Comparison of ENCODE assay signal across 8 mouse cellular contexts in genomic region chr1:181379664-181380063, GRCm38 (mm10). TPM values are rescaled to one million over a fixed set of nuclear protein-coding genes. Genes with fewer than 3 reads are reported as not detected.
DNase-seq lines count a peak whose midpoint lies in the region; ATAC-seq lines count a peak whose summit lies in the region.

No protein-coding gene starts in this region.

- H3K4me1 ChIP-seq in neural tube, embryonic 15.5 days = 0 out of 2 replicates have a peak, but pooled peaks cover 3% of the 10 kb centered on the region
- no peaks in the 10 kb centered on the region for H3K4me1 ChIP-seq in hindbrain, embryonic 12.5 days
- peaks cover 8% of the 10 kb centered on the region for H3K4me1 ChIP-seq in liver, embryonic 16.5 days (ENCODE audit: control insufficient read depth, low read depth, low read length)
- peaks cover 18% of the 10 kb centered on the region for H3K4me1 ChIP-seq in neural tube, embryonic 13.5 days (replicated peaks)

- ATAC-seq in neural tube, embryonic 15.5 days (ENCODE audit: low FRiP score) = no peak
- peak; percentile 18; the same call in 1 of the 2 replicates for ATAC-seq in hindbrain, embryonic 12.5 days (ENCODE audit: low FRiP score)
- ATAC-seq in liver, embryonic 16.5 days (ENCODE audit: low read depth) = peak; percentile 45; the same call in 1 of the 2 replicates
- peak; percentile 41; the same call in 1 of the 2 replicates for ATAC-seq in neural tube, embryonic 13.5 days (ENCODE audit: low read depth)

- peak; percentile 72 for DNase-seq in neural tube, embryonic 10.5 days (ENCODE audit: extremely low spot score, low spot score)
- DNase-seq in adrenal gland, adult 18-20 months (ENCODE audit: low spot score in 2 of 2) = peak; percentile 50 to 59
- DNase-seq in embryo, embryonic 11 days = peak; percentile 65
- DNase-seq in yolk sac, embryonic 10.5 days (ENCODE audit: low spot score) = peak; percentile 38

- H3K27me3 ChIP-seq in neural tube, embryonic 15.5 days (replicated peaks) = no peaks in the 10 kb centered on the region
- H3K27me3 ChIP-seq in hindbrain, embryonic 12.5 days = no peaks in the 10 kb centered on the region
- peaks cover 5% of the 10 kb centered on the region for H3K27me3 ChIP-seq in liver, embryonic 16.5 days (ENCODE audit: control insufficient read depth, insufficient read depth, low read depth, low read length)
- H3K27me3 ChIP-seq in neural tube, embryonic 13.5 days = no peaks in the 10 kb centered on the region

- WGBS in neural tube, embryonic 15.5 days = 22% methylated on average over 8 of the region's 8 CpGs
- WGBS in hindbrain, embryonic 12.5 days = 24% methylated on average over 8 of the region's 8 CpGs
- 20% methylated on average over 8 of the region's 8 CpGs for WGBS in liver, embryonic 16.5 days (ENCODE audit: insufficient replicate concordance)
- 24% methylated on average over 8 of the region's 8 CpGs for WGBS in neural tube, embryonic 13.5 days

- H3K4me3 ChIP-seq in neural tube, embryonic 15.5 days (replicated peaks) = no peak overlapping the region
- H3K4me3 ChIP-seq in hindbrain, embryonic 12.5 days = no peak overlapping the region
- no peak overlapping the region for H3K4me3 ChIP-seq in liver, embryonic 16.5 days (ENCODE audit: low read depth, low read length)
- no peak overlapping the region for H3K4me3 ChIP-seq in neural tube, embryonic 13.5 days

- H3K9me3 ChIP-seq in neural tube, embryonic 15.5 days (replicated peaks) = no peaks in the 10 kb centered on the region
- H3K9me3 ChIP-seq in hindbrain, embryonic 12.5 days (replicated peaks) = no peaks in the 10 kb centered on the region
- no peaks in the 10 kb centered on the region for H3K9me3 ChIP-seq in liver, embryonic 16.5 days (replicated peaks; ENCODE audit: control insufficient read depth, low read length)
- H3K9me3 ChIP-seq in neural tube, embryonic 13.5 days = no peaks in the 10 kb centered on the region

- no peak overlapping the region for H3K4me2 ChIP-seq in neural tube, embryonic 15.5 days
- H3K4me2 ChIP-seq in hindbrain, embryonic 12.5 days (replicated peaks) = no peak overlapping the region
- H3K4me2 ChIP-seq in liver, embryonic 16.5 days (ENCODE audit: low read depth, low read length) = no peak overlapping the region
- no peak overlapping the region for H3K4me2 ChIP-seq in neural tube, embryonic 13.5 days

- H3K27ac ChIP-seq in neural tube, embryonic 15.5 days (replicated peaks) = no peak overlapping the region
- H3K27ac ChIP-seq in hindbrain, embryonic 12.5 days = no peak overlapping the region
- no peak overlapping the region for H3K27ac ChIP-seq in liver, embryonic 16.5 days (ENCODE audit: low read length)
- no peak overlapping the region for H3K27ac ChIP-seq in neural tube, embryonic 13.5 days (replicated peaks)

- H3K36me3 ChIP-seq in neural tube, embryonic 15.5 days = no peaks in the 10 kb centered on the region
- no peaks in the 10 kb centered on the region for H3K36me3 ChIP-seq in hindbrain, embryonic 12.5 days
- H3K36me3 ChIP-seq in liver, embryonic 16.5 days (ENCODE audit: control insufficient read depth, insufficient read depth) = no peaks in the 10 kb centered on the region
- H3K36me3 ChIP-seq in neural tube, embryonic 13.5 days = no peaks in the 10 kb centered on the region

- no peak overlapping the region for H3K9ac ChIP-seq in neural tube, embryonic 15.5 days (replicated peaks)
- H3K9ac ChIP-seq in hindbrain, embryonic 12.5 days = no peak overlapping the region
- no peak overlapping the region for H3K9ac ChIP-seq in liver, embryonic 16.5 days (ENCODE audit: low read depth, low read length)
- no peak overlapping the region for H3K9ac ChIP-seq in neural tube, embryonic 13.5 days

RNA-seq across cellular contexts. Expression of gene Cnih3, which starts 27.2 kb away (rescaled TPM):
- polyA plus RNA-seq in neural tube, embryonic 15.5 days (2015; fragmentation: Nextera tagmentation; extraction: Ambion mirVana) = 15.8 and 20.2 TPM in 2 replicates
- total RNA-seq in adrenal gland, adult 18-20 months (2021) = not detected
- polyA plus RNA-seq in hindbrain, embryonic 12.5 days (2016; fragmentation: Nextera tagmentation; extraction: Ambion mirVana) = 2.6 and 5.1 TPM in 2 replicates
- polyA plus RNA-seq in liver, embryonic 16.5 days (2015; fragmentation: Nextera tagmentation; extraction: Ambion mirVana) = not detected in 2 replicates
- 9.6 and 12.9 TPM in 2 replicates for polyA plus RNA-seq in neural tube, embryonic 13.5 days (2015; fragmentation: Nextera tagmentation; extraction: Ambion mirVana)
